Mouse (Mus musculus): Measurements from ENCODE around the gene Nrbp1.

The Nrbp1 gene

DNA sequence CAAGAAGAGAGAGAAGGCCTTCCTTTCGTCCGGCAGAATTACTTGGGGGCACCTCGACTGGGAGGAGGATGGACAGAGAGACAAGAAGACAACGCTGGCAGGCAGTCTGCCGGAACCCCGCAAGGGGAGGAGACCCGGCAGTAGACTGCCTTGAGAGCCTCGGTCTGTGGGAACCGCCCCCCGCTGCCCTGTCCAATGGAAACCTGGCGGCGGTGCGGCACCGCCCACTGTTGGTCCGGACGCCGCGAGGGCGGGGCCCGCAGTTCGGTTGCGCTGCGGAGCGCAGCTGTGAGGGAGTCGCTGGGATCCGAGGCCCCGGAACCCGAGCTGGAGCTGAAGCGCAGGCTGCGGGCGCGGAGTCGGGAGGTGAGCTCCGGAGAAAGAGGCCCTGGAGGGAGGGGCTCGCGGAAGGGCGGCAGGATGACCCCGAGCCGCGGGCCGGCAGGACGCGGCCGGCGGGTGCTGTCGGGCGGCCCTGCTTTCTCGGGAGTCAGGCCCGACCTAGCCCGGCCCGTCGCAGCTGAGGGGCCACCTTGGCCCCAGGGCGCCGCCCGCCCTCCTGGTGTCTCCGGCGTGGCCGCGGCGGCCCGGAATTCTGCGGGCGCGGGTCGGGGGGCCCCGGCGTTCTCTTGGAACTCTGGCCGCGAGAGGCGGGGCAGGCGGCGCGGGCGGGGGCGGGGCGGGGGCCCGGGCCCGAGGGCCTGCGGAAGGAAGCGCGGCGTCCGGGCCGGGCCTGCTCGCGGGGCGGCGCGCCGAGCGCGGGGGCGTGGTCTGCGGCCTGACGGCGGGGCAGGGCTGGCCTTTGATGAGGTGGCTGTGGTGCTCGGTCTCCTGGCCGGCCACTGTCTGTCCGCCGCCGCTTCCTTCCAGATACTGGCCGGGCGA is at the start of gene Nrbp1, which contains the start of gene Gm9970:
TSS of gene Nrbp1 (plus strand) at position 228 of the 885 bp plus-strand sequence.
TSS of gene Gm9970 (minus strand) at position 596 of the 885 bp plus-strand sequence.
- peak; percentile 98 for DNase-seq (ENCODE audit: inconsistent age in 2 of 2, low spot score in 1 of 2)

DNA sequence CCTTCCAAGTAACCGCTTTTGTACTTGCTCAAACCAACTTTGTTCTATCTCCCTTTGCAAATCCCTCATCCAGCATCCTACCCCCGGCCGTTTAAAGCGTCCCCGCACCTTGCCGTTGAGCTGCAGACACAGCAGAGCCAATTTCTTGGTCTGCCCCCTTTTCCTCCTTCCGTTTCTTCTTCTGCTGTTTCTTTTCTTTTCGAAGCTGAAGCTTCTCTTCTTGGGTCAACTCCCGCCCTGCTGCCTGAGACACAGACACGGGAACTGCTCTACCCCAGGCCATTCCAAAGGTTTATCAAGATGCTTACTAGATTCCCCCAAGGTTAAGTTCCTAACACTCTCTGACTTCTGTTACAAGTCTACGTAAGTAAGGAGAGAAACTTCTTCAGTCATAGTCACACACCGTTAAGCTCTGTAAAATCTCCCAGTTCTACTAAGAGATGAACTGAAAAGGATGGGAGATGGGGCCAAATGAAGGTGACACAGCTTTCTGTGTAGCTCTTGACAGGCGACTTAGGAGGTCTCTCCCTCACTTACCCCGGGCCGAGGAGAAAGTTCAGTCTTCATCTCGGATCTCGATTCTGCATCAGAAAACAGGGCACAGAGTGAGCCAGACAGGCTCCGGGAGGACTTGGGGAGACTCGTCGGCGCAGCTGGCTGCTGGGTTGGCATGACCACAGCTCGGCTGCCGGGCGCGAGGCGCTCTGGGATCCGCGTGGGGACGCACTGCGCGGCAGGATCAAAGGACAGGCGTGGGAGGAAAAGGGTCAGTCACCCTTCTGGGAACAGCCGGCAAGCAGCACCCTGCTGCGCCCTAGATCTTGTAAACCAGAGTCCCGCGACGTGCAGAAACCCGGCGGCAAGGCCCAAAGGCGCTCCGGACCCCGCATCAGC is 48.4 kb upstream of the Nrbp1 start:
- no peak for DNase-seq (ENCODE audit: inconsistent age in 2 of 2, low spot score in 1 of 2)

DNA sequence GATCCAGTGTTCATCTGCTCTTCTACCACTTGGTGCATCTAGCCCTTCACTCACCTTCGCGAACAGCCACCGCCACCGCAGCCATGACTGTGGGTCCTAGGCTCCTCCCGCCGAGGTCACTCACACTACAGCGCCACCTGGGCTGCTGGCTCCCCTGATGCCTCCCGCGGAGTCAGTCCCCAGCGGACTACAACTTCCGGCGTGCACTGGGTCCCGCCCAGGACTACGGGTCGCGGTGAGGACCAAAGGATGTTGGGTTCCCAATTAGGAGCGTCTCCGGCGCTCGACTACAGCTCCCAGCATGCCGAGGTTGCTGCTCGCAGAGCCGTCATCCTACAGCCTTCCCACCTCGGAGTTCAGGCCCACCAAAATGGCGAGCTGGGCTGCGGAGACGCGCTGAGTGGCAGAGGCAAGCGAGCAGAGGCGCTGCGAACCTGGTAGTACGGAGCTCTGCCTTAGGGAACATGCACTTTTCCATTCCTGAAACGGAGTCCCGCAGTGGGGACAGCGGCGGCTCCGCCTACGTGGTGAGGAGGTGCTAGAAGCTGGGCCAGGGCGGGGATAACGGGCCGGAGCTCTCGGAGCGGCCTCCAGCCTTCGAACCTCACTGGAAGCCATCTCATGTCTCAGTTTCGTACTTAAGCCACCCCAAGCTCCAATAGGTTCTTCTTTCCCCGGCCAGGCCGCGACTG is 47.6 kb upstream of the Nrbp1 start, which contains the start of the genes Snx17 and Eif2b4:
TSS of gene Snx17 (plus strand) at position 289 of the 692 bp plus-strand sequence.
TSS of gene Eif2b4 (minus strand) at position 492 of the 692 bp plus-strand sequence.
- peak; percentile 99 to 100 for DNase-seq (ENCODE audit: inconsistent age in 2 of 2, low spot score in 1 of 2)

DNA sequence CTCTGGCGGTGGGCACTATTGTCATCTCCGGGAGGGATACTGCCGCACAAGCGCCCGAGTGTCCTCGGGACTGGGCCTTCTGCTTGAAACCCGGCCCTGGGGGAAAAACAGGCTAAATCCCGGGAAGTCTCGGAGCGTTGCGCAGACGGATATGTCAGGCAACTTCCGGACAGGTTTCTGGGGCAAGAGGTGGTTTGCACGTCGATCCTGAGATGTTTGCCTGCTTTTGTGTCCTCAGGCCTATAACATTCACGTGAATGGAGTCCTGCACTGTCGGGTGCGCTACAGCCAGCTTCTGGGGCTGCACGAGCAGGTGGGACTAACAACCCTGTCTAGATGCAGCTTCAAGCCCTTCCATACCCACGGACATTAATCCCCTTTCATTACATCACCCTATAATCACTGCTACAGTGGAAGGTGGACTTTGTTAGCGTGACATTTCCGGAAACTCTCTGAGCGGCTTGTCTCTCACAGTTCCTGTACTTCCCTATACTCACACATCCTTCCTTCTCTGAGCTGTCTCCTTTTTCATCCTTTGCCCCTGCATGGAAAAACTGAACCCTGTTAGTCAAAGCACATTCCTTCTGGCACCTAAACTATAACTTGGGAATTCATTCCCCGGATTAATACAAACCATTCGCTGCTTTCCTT is 46.9 kb upstream of the Nrbp1 start:
- no peak for DNase-seq (ENCODE audit: inconsistent age in 2 of 2, low spot score in 1 of 2)

DNA sequence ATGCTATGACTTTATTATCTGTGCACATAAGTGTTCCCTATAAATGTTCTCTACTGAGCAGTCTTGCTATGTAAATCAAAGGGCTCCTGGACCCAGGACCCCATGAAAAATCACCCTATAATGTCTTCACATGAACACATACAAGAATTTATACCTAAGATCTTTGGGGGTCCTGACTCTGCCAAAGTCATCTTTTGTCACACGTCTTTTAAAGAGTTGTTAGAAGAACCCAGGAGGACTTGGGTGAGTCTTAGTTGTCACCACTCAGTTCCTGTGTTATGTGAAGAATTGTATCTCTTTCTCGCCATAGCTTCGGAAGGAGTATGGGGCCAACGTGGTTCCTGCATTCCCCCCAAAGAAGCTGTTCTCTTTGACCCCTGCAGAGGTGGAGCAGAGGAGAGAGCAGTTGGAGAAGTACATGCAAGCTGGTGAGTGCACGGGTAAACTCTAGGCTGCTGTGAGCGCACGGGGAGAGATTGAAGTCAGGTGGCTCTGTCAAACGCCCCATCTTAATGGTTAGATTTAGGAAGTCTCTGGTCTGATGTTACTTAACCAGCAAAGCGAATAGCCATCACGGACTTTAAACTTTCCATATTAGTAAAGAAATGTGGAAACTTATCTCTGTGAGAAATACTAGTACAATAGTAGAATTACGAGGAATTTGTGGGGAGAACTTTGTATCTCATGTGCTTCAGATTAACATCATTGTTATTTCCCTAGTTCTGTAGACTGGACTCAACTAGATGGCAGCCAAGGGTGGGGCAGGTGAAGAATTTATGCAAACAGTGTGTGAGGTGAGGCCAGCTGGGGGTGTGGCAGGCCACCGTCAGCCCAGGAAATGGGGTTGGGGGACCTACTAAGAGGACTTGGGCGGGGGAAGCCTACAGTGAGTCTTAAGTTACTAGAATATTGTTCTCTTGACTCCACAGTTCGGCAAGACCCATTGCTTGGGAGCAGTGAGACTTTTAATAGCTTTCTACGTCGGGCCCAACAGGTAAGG is 45.9 kb upstream of the Nrbp1 start:
- DNase-seq (ENCODE audit: inconsistent age in 2 of 2, low spot score in 1 of 2) = no peak

DNA sequence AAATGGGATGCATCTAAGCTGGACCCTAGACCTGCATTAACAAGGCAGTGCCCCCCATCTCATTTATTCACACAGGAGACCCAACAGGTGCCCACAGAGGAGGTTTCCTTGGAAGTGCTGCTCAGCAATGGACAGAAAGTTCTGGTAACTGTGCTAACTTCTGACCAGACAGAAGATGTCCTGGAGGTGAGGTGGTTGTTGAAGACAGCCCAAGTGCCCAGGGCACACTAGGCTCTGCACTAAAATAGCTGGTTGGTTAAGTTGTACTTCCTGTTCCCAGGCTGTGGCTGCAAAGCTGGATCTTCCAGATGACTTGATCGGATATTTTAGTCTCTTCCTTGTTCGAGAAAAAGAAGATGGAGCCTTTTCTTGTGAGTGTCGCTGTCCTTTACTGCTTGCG is 45.0 kb upstream of the Nrbp1 start:
- DNase-seq (ENCODE audit: inconsistent age in 2 of 2, low spot score in 1 of 2) = no peak

DNA sequence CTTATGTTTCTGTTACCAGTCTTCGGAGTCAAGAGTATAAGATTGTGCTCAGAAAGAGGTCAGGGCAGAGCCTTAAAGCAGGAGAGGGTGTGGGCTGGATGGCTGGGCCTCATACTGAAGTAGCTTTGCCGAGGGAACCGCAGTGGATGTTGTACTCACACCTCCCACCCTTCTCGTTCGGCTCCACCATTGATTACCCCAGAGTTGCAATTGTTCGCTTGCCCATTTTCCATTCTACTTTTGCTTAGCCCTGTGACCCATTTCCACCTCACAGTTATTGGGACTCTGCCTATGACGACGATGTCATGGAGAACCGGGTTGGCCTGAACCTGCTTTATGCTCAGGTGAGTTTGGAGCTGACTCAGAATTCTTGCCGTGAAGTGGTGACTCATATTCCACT is 44.5 kb upstream of the Nrbp1 start:
- DNase-seq (ENCODE audit: inconsistent age in 2 of 2, low spot score in 1 of 2) = no peak

DNA sequence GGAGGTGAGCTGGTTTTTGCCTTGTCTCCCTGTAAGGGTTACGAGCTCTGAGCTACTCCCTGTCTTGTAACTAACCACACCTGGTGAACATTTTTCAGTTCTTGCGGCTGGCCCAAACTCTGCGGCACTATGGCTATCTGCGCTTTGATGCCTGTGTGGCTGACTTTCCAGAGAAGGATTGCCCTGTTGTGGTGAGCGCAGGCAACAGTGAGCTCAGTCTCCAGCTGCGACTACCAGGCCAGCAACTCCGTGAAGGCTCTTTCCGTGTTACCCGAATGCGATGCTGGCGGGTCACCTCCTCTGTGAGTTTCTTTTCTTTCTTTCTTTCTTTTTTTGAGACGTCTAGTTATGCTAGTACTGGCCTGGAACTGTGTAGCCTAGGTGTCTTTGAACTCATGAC is 43.6 kb upstream of the Nrbp1 start:
- DNase-seq (ENCODE audit: inconsistent age in 2 of 2, low spot score in 1 of 2) = no peak

DNA sequence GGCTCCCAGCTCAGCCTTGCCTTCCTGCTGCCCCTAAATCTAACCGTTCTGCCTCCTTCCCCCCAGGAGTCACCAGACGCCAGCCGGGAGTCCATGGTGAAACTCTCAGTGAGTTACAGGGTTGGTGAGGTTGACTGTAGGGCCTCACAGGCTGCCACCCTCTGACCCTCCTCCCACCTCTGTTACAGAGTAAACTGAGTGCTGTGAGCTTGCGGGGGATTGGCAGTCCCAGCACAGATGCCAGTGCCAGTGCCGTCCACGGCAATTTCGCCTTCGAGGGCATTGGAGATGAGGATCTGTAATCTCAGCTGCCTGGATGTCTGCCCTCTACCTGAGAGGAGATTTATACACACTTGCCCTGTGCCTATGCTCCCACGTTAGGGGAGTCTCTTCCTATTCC is 42.5 kb upstream of the Nrbp1 start:
- DNase-seq (ENCODE audit: inconsistent age in 2 of 2, low spot score in 1 of 2) = peak in 1 of 2 experiments; percentile 59

DNA sequence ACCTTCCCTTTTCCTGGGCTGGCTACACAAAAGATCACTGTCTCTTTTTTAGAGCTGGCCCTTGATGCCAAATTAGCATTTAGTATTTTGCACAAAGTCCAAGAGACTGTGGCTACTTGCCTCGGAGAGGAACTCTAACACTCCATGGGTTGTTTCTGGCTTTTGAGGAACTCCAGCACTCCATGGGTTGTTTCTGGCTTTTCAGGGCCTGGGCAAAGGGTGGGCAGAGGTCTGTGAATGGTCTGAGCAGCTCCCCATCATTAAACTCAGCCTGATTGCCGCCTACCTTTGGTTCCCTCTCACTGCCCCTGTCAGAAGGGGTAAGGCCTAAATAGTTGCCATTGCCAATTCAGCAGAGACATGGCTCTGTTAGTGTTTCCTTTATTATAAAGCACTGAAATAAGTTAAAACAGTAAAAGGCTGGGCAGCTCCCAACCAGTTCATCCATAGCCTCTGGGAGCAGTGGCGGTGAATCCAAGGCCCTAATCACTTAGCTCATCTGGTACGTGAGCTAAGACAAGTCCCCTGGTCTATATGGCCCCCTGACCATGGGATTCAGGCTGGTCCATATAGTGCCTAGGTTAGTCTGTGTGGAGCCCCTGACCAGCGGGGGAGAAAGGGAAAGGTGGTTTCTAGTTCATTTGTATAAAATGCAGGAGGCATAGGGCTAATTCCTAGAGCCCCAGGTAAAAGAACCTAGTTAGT is 41.9 kb upstream of the Nrbp1 start:
- peak in 1 of 2 experiments; percentile 57 for DNase-seq (ENCODE audit: inconsistent age in 2 of 2, low spot score in 1 of 2)

DNA sequence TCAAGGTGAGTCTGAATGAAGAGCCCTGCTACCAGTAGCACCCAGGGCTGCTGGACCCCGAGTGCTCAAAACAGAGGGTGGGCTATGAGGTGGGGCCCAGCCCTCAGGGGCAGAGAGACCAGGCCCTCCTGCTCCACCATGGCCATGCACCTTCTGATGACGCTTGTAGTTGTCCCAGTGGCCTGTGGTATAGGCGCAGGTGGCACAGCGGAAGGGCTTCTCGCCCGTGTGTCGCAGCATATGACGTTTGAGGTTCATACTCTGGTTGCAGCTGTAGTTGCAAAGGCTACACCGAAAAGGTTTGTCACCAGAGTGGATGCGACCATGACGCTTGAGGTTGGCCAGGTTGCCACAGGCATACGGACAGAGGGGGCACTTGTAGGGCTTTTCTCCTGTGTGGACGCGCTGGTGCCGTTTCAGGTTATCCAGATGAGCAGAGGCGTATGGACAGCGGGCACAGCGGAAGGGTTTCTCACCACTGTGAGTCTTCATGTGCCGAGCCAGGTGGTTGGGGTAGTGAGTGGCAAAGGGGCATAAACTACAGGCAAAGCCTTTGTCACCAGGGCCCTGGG is 41.3 kb upstream of the Nrbp1 start:
- DNase-seq (ENCODE audit: inconsistent age in 2 of 2, low spot score in 1 of 2) = peak in 1 of 2 experiments; percentile 53

DNA sequence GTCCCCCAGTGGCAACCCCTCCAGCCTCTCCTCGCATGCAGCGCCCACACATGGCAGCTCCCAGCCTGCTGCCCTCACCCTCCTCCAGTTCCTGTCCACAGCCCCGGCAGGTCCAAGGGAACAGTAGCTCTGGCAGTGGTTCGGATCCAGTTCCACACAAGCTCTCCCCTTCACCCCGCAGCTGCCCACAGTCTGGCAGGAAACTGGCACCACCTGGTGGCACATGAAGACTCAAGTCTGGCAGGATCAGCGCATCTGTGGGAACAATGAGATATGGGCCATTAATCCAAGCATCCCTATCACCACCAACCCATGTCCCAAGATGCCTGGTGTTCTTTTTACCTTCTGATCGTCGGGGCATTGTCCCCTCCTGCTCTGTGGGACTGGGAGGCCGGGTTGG is 40.8 kb upstream of the Nrbp1 start:
- peak in 1 of 2 experiments; percentile 73 for DNase-seq (ENCODE audit: inconsistent age in 2 of 2, low spot score in 1 of 2)

DNA sequence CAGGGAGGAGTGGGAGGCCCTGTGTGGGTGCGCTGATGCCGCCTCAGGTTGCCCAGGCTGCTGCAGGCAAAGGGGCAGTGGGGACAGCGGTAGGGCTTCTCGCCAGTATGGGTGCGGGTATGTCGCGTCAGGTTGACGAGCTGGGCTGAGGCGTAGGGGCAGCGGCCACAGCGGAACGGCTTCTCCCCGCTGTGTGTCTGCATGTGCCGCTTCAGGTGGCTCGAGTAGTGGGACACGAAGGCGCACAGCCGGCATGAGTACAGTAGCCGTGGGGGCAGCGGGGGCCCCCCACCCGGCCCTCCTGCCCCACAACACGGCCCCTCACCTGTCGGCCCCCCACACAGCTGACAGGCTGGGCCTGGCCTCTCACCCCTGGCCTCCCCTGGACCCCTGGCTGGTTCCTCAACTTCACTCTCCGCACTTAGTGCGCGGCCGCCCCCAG is 40.3 kb upstream of the Nrbp1 start:
- DNase-seq (ENCODE audit: inconsistent age in 2 of 2, low spot score in 1 of 2) = peak; percentile 57 to 67

DNA sequence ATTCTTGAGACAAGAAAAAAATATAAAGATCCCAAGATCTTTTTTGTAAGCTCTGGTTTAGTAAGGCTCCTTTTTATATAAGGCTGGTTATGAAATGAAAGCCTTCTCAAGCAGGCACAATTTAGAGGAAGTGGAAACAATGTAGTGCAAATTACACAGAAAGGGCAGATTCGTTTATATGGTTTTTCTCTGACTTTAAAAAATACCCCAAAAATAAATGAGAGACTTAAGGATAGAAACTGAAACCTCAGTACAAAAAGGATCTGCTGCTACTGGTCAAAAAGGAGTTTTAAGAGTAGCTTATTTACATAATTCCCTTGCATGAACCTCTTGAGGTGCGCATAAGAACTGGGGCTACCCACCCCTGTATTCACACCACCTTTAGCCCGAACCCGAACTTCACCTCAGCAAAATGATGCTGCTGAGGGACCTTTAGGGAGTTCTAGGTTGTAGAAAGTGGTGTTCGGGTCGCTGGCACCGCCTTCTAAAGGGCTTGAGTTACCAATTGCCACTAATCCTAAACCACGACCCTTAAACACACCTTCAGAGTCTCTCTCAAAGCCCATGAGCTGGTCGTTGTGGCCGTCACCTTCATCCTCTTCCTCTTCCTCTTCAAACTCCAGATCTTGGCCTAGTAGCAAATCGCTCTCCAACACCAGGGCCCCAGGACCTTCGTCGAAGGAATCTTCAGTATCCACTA is 39.5 kb upstream of the Nrbp1 start:
- no peak for DNase-seq (ENCODE audit: inconsistent age in 2 of 2, low spot score in 1 of 2)

DNA sequence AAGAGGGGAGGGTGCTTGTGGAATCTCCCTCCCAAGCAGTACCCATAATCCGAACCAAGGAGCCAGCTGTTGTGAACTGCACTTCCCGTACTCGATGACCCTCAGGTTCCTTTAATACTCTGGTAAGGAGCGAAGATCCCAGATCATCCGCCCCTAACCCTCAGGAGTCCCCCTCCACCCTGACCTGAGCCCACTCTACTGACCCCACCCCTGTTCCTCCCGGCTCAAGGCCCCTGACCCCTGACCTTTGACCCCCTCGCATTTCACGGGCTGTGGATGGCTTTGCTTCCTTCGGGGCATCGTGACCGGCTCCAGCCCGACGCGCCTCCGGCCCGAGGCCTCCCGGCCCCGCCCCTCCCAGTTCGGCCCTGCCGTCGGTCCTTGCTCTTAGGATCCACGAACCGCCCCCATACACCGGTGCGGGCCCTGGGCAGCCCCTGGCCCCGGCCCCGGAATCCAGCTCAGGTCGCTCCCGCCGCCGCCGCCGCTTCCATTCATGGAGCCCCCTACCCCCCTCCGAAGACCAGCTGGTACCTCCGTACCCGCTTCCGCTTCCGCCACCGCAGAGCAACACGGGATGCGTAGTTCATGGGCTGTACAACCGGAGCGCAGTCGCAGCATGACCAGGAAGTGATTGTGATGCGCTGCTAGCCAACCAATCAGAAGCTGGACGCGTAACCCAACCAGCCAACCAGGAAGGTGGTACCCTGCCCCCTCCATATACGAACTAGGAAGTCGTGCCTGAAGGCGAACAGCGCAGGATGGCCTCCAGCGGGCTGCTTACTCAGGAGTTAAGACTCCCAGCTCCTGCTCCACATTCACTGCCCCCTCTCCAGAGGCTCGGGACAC is 38.7 kb upstream of the Nrbp1 start, which contains the start of gene Zfp513:
TSS of gene Zfp513 (minus strand) at position 562 of the 849 bp plus-strand sequence.
- DNase-seq (ENCODE audit: inconsistent age in 2 of 2, low spot score in 1 of 2) = peak; percentile 98 to 99

DNA sequence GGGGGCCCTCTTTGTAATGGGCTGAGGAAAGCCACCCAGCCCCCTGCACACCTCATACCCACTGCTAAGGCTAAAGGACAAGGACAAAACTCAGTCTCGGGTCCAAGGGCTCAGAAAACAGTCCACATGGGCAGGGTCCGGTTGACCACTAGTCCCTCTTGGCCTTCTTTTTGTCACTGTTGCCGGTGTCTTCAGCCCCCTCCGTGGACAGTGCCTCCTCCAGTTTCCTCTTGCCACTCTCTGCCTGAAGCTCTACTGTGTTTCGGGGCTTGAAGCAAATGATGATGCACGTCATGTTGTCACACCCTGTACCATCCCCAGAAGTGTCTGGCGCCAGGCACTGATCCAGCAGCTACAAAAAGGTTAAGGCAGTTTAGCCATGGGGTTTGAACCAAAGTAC is 37.7 kb upstream of the Nrbp1 start:
- DNase-seq (ENCODE audit: inconsistent age in 2 of 2, low spot score in 1 of 2) = peak in 1 of 2 experiments; percentile 68
